Mouse (Mus musculus) olfactory bulb, adult 2 months (tissue): ENCODE results near the gene Iah1.

ENCODE experiments used
- CTCF ChIP-seq: fragments of 200-500 bp; IDR thresholded peaks from 2 replicates; pipeline ENCODE4 v1.5.1; 2012; ENCODE audit warnings: low read depth, mild to moderate bottlenecking, low read length, moderate library complexity; ENCODE audit not compliant: insufficient read depth
- POLR2A ChIP-seq: fragments of 200-500 bp; IDR thresholded peaks from 2 replicates; pipeline ENCODE4 v1.6.1; 2012; ENCODE audit warnings: mild to moderate bottlenecking, low read depth, low read length, moderate library complexity; ENCODE audit not compliant: insufficient read depth

- TF ChIP-seq POLR2A (no peak), CTCF (no peak)
Measured at GRCm38 (mm10) chr12:21330961-21331576, 14.9 kb downstream of the Iah1 start.
